Mouse (Mus musculus): ENCODE measurements around the gene Plxnb3. TPM values are rescaled to one million over a fixed set of nuclear protein-coding genes. Genes with fewer than 3 reads are reported as not detected.

The Plxnb3 gene
- polyA plus RNA-seq, 1 experiment, result 4.7 TPM

- H3K27ac ChIP-seq (ENCODE audit: insufficient read depth, low read depth, low read length), result peak overlapping the region; percentile 64
- TF ChIP-seq POLR2A (IDR thresholded peaks at IDR 0.05; ENCODE audit: borderline replicate concordance, low read depth, low read length) (no peak), CTCF (IDR thresholded peaks at IDR 0.05; ENCODE audit: low read depth, low read length) (no peak)
- peaks cover 25% of the 10 kb centered on the region for H3K4me1 ChIP-seq (ENCODE audit: control insufficient read depth, insufficient read depth, low read length)
- no peak overlapping the region for H3K4me3 ChIP-seq (ENCODE audit: insufficient read depth, low read length)
Measured at GRCm38 (mm10) chrX:73782227-73782626, 25.3 kb downstream of the Plxnb3 start.

- peak overlapping the region; percentile 88 for H3K27ac ChIP-seq (ENCODE audit: insufficient read depth, low read depth, low read length)
- TF ChIP-seq POLR2A (IDR thresholded peaks at IDR 0.05; ENCODE audit: borderline replicate concordance, low read depth, low read length) (no peak), CTCF (IDR thresholded peaks at IDR 0.05; ENCODE audit: low read depth, low read length) (no peak)
- peak overlapping the region; percentile 82 for H3K4me3 ChIP-seq (ENCODE audit: insufficient read depth, low read length)
- peaks cover 30% of the 10 kb centered on the region for H3K4me1 ChIP-seq (ENCODE audit: control insufficient read depth, insufficient read depth, low read length)
Measured at GRCm38 (mm10) chrX:73785666-73786065, 28.8 kb downstream of the Plxnb3 start.

DNA sequence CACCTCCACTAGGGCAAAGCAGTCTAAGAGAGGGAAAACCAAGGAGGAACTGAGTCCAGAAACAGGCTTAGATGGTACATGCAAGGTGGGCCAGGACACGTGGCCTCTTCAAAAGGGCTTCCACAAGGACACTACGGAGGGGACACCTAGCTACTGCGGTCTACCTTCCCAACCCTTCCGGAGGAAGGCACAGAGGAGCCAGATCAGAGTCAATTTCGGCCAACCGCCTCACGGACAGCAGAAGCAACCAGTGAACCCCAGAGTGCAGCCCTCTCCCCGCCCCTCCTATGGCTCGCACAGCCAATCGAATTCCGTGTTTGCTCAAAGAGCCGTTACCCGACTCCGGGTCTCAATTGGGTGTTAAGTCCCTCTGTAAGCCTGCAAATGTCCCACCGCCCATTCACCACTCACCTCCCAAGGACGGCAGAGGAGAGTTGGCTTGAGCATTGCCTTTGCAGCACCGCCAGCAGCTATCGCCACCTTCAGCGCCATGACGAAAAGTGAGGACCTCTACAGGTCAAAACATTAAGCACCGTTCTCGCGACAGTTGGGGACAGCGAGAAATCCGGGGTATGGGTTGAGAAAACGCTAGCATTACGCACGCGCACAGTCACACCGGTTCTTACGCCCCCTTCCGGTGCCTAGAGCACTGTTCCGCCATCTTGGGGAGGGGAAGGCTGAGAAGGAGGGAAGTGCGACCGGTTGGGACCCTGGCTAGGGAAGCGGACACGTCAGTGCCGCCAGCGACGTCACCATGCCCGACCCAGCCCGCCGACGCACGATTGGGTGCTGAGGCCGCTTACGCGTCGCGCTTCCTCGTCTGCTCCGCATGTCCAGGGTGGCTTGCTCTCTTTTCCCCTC, 29.7 kb downstream of the Plxnb3 start, which contains the start of the genes Idh3g and Ssr4:
TSS of gene Idh3g (minus strand) at position 534 of the 861 bp plus-strand sequence.
TSS of gene Ssr4 (plus strand) at position 665 of the 861 bp plus-strand sequence.
- Histone ChIP-seq H3K27ac (ENCODE audit: insufficient read depth, low read depth, low read length) (peak within 1 kb of the TSS; percentile 88), H3K4me3 (ENCODE audit: insufficient read depth, low read length) (peak within 1 kb of the TSS; percentile 82), H3K4me1 (ENCODE audit: control insufficient read depth, insufficient read depth, low read length) (peaks cover 28% of the 10 kb centered on the region)
- no peak for TF ChIP-seq CTCF (IDR thresholded peaks at IDR 0.05; ENCODE audit: low read depth, low read length)
- no peak for TF ChIP-seq POLR2A (IDR thresholded peaks at IDR 0.05; ENCODE audit: borderline replicate concordance, low read depth, low read length)

GRCm38 (mm10) chrX:73787225-73787558, 30.3 kb downstream of the Plxnb3 start:
- Histone ChIP-seq H3K4me1 (ENCODE audit: control insufficient read depth, insufficient read depth, low read length) (peaks cover 23% of the 10 kb centered on the region), H3K4me3 (ENCODE audit: insufficient read depth, low read length) (peak overlapping the region; percentile 66), H3K27ac (ENCODE audit: insufficient read depth, low read depth, low read length) (peak overlapping the region; percentile 44)
- no peak for TF ChIP-seq POLR2A (IDR thresholded peaks at IDR 0.05; ENCODE audit: borderline replicate concordance, low read depth, low read length)
- no peak for TF ChIP-seq CTCF (IDR thresholded peaks at IDR 0.05; ENCODE audit: low read depth, low read length)

DNA sequence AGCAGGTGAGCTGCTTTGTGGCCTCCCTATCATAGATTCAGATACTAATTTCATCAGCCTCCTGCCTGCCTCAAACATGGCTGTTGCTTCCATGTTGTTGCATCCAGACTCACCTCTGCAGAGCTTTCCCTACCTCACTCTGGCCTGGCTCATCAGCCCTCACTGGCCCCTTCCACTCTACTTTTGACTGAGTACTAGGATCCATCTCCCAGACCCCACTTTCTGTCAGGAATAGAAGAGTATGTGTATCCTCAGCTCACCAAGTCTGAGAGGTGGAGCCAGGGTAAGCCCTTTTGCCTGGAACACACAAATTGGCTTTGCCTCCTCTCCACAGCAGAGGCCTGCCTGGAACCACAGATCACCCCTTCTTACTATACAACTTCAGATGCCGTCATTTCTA, 31.6 kb downstream of the Plxnb3 start:
- no peak for TF ChIP-seq POLR2A (IDR thresholded peaks at IDR 0.05; ENCODE audit: borderline replicate concordance, low read depth, low read length)
- no peak for TF ChIP-seq CTCF (IDR thresholded peaks at IDR 0.05; ENCODE audit: low read depth, low read length)
- peak overlapping the region; percentile 66 for H3K4me3 ChIP-seq (ENCODE audit: insufficient read depth, low read length)

DNA sequence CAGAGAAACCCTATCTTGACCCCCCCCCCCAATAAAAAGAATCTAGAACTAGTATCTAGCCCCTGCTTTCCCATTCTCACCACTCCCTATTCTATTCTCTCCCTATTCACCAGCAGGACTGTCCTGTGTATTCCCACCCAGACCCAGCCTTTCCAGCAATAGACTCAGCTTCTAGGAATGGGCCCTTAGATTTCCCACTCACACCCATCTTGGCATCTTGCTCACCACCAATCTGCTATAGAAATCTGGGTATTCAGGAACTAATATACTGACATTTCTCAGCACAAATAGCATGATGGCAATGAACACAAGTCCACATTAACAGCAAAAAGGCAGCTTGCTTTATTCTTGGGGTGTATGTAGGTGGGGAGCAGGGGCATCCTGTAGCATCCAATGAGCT, 36.1 kb downstream of the Plxnb3 start:
- no peak overlapping the region for H3K27ac ChIP-seq (ENCODE audit: insufficient read depth, low read depth, low read length)
- no peak for TF ChIP-seq POLR2A (IDR thresholded peaks at IDR 0.05; ENCODE audit: borderline replicate concordance, low read depth, low read length)
- no peak for TF ChIP-seq CTCF (IDR thresholded peaks at IDR 0.05; ENCODE audit: low read depth, low read length)
- peaks cover 5% of the 10 kb centered on the region for H3K4me1 ChIP-seq (ENCODE audit: control insufficient read depth, insufficient read depth, low read length)
- H3K4me3 ChIP-seq (ENCODE audit: insufficient read depth, low read length), result no peak overlapping the region

More for the DNA sequence above, 31.6 kb downstream of the Plxnb3 start:
- Histone ChIP-seq H3K27ac (ENCODE audit: insufficient read depth, low read depth, low read length) (no peak overlapping the region), H3K4me1 (ENCODE audit: control insufficient read depth, insufficient read depth, low read length) (peaks cover 13% of the 10 kb centered on the region)

DNA sequence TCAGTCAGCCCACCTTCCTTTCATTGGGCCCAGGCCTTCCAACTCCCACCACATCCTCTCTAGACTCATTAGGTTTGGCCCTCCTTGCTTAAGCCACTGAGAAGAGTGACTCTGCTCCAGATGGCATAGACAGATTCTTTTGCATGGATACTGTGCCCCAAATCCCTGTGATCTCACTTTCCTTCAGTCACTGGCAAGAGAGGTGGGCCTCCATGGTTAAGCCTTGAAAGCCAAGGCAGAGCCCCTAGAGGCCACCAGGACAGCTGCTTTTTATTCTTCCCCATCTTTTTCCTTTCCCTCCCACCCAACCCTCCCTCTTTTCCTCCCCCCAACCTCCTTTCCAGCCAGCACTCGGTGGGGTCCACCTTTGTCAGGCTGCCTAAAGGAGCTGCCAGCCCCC, 36.6 kb downstream of the Plxnb3 start:
- Histone ChIP-seq H3K4me1 (ENCODE audit: control insufficient read depth, insufficient read depth, low read length) (peaks cover 1% of the 10 kb centered on the region), H3K4me3 (ENCODE audit: insufficient read depth, low read length) (no peak overlapping the region), H3K27ac (ENCODE audit: insufficient read depth, low read depth, low read length) (no peak overlapping the region)
- TF ChIP-seq POLR2A (IDR thresholded peaks at IDR 0.05; ENCODE audit: borderline replicate concordance, low read depth, low read length) (no peak), CTCF (IDR thresholded peaks at IDR 0.05; ENCODE audit: low read depth, low read length) (no peak)

GRCm38 (mm10) chrX:73797511-73797910, 40.6 kb downstream of the Plxnb3 start:
- H3K27ac ChIP-seq (ENCODE audit: insufficient read depth, low read depth, low read length), result no peak overlapping the region
- TF ChIP-seq POLR2A (IDR thresholded peaks at IDR 0.05; ENCODE audit: borderline replicate concordance, low read depth, low read length), result no peak
- TF ChIP-seq CTCF (IDR thresholded peaks at IDR 0.05; ENCODE audit: low read depth, low read length), result no peak
- H3K4me1 ChIP-seq (ENCODE audit: control insufficient read depth, insufficient read depth, low read length), result no peaks in the 10 kb centered on the region
- H3K4me3 ChIP-seq (ENCODE audit: insufficient read depth, low read length), result no peak overlapping the region

DNA sequence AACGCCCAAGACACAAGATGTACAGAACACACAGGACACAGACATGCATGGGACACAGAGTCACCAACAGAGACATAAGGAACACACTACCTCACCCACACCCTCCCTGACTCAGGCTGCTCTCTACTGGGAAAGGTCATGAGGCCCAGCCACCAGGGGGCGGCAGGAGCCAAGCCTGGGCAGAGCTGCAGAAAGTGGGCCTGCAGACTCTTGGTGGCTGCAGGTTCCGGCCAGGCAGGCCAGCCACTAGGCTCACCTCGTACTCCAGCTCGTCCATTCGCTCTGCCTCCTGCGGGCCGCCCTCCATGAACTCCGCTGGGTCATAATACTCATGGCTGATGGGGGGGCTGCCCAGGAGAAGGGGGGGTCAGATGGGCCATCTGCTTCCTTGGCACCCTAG, 41.6 kb downstream of the Plxnb3 start:
- Histone ChIP-seq H3K27ac (ENCODE audit: insufficient read depth, low read depth, low read length) (no peak overlapping the region), H3K4me3 (ENCODE audit: insufficient read depth, low read length) (no peak overlapping the region), H3K4me1 (ENCODE audit: control insufficient read depth, insufficient read depth, low read length) (no peaks in the 10 kb centered on the region)
- TF ChIP-seq POLR2A (IDR thresholded peaks at IDR 0.05; ENCODE audit: borderline replicate concordance, low read depth, low read length) (no peak), CTCF (IDR thresholded peaks at IDR 0.05; ENCODE audit: low read depth, low read length) (no peak)

DNA sequence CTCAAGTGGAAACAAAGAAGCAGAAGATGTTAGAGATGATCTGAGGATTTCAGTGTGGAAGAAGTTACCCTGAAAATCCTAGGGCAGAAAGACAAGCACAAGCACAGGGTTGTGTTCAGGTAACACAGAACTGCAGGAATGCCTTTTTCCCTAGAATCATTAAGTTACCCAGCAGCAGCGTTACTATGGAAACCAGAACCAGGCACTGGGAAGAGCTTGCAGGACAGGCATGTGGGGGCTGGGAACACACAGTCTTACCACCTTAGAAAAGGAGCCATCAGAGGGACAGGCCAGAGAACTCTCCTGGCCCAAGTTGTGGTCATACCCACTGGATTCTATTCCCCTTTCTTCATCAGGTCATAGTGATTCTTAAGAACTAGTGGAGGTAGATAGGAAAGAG, 48.9 kb downstream of the Plxnb3 start:
- Histone ChIP-seq H3K27ac (ENCODE audit: insufficient read depth, low read depth, low read length) (no peak overlapping the region), H3K4me3 (ENCODE audit: insufficient read depth, low read length) (no peak overlapping the region), H3K4me1 (ENCODE audit: control insufficient read depth, insufficient read depth, low read length) (no peaks in the 10 kb centered on the region)
- TF ChIP-seq CTCF (IDR thresholded peaks at IDR 0.05; ENCODE audit: low read depth, low read length) (no peak), POLR2A (IDR thresholded peaks at IDR 0.05; ENCODE audit: borderline replicate concordance, low read depth, low read length) (no peak)
